Mouse (Mus musculus) thymus, postnatal 4 days (tissue): ENCODE data around the gene C87977.
"Not testable (repeated sequence)": the region's sequence is repeated elsewhere in the genome, so short reads cannot be mapped to it uniquely, and the experiment has no call there.

ENCODE experiments used
- DNase-seq: peaks from one replicate; pipeline ENCODE4 v3.0.0; 2021

C87977 gene

GRCm38 (mm10) chr4:144213218-144213617, at the start of gene C87977:
TSS of gene C87977 (minus strand) at chr4:144213318.
- not testable (repeated sequence) for DNase-seq

DNA sequence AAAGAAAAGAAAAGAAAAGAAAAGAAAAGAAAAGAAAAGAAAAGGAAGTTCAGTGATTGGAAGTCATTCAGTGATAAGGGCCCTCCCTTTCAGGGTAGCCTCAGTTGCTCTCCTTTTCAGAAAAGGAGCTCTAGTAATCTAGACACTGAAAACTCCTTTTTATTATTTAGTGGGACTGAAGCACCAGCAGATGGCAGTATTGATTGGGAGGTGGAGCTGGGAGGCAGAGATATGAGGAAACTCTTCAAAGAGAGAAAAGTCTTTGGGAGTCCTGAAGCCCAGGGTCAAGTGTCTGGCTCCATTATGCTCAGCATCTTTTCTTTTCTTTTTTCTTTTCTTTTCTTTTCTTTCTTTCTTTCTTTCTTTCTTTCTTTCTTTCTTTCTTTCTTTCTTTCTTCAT, 41.6 kb upstream of the C87977 start:
- DNase-seq, result not testable (repeated sequence)

DNA sequence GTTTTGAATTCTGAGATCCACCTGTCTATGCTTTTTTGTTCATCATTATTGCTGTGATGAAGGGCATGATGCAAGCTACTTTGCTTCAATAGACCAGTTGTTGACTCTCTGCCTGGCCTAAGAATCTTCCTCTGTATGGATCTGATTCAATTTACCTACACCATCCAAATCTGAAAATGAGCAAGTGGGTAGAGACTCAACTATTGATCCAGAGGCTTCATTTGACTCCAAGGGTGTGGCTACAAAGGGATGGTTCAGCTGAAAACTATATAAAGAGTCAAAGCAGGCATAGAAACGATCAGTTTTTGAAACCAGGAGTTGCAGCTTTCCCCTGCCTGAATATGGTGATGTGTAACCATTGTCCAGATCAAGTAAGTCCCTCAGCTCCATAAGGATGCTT, 22.7 kb downstream of the C87977 start, which contains the start of gene Oog2:
Oog2 (plus strand) TSS at position 301 of the 400 bp plus-strand sequence.
- DNase-seq, result no peak

DNA sequence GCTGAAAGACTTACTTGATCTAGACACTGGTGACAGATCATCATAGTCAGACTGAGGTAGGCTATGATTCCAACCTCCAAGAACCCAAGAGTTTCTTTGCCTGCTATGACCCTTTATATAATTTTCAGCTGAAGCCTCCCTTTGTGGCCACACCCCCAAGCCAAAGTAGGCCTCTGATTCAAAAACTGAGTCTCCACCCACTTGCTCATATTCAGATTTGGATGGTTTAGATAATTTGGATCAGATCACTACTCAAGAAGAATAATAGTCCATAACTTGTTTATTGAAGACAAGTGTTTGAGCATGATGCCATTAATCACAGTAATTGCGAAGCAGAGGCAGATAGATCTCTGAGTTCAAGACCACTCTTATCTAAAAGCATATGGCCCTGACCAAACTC, 50.6 kb downstream of the C87977 start, which contains the start of gene Oog3:
Oog3 (minus strand) TSS at position 101 of the 400 bp plus-strand sequence.
- DNase-seq, result no peak
